Mouse (Mus musculus) small intestine, adult 2 months (tissue): ENCODE results near the gene Fam57b.

Source experiments
- CTCF ChIP-seq: fragments of 200-500 bp; IDR thresholded peaks from 2 replicates; pipeline ENCODE4 v1.5.1; 2012; ENCODE audit warnings: low read depth, mild to moderate bottlenecking, control low read depth, inconsistent platforms, low read length, moderate library complexity, mixed read lengths; ENCODE audit not compliant: insufficient replicate concordance, insufficient read length; ENCODE audit errors: extremely low read depth
- POLR2A ChIP-seq: fragments of 200-500 bp; IDR thresholded peaks from 2 replicates; pipeline ENCODE4 v1.6.1; 2012; ENCODE audit warnings: low read depth, mild to moderate bottlenecking, control low read depth, inconsistent platforms, low read length, moderate library complexity

GRCm38 (mm10) chr7:126870520-126870891 is 73.0 kb downstream of the Fam57b start:
- no peak for TF ChIP-seq CTCF
- TF ChIP-seq POLR2A: no peak
